Mouse (Mus musculus) urinary bladder, adult 18-20 months (tissue): ENCODE measurements at regions not wholly inside any gene's neighbourhood (a gene's known extent, or its start where the extent isn't known, plus 50 kb on each side); places are given as distances from the start of the nearest gene placed in this dataset.

ENCODE experiments used
- DNase-seq, 2 experiments: peaks; one replicate each; pipeline ENCODE4 v3.0.0; 2022; ENCODE audit warnings: low spot score in 2 of 2, mixed read lengths in 2 of 2

GRCm38 (mm10) chr2:45356558-45357170, 239.5 kb upstream of the Zeb2 start:
- DNase-seq, result no peak

DNA sequence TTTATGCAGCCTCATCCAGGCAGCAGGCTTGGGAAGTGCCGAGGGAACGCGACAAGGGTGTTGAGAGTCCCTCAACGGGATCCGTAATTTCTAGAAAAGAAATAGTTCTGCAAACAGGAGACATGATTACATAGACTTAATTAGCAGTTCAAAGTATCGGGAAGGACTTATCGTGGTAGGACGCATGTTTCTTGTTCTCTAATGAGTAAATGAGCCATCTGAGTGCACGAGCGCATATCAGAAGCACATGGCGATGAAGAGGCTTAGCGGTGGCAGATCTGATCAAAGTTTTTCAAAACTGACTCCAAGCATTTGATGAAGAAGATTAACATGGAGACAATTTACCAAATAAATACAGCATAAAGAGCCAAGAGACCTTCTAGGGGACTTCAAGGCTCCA, 238.8 kb upstream of the Zeb2 start:
- DNase-seq, result no peak

- no peak for DNase-seq
These were observed 234.4 kb upstream of the Zeb2 start for GRCm38 (mm10) chr2:45351529-45352133.

DNA sequence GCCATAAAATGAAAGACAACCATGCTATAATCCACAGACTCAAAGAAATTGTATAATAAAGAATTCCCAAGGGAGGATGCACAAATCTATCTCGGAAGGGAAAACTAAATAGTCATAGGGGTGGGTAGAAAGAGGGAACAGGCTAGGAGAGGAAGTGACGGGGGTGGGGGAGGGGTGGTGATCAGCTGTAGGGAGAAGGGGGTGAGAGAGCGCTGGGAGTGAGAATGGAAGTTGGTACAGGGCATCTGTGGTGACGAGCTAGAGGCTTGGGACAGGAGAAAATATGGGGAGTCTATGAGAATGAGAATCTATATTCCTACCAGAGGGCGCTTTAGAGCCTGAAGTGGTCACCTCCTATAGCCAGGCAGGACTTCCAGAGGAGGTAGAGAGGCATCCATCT, 229.2 kb upstream of the Zeb2 start:
- DNase-seq, result no peak

- no peak for DNase-seq
These were observed 222.7 kb upstream of the Zeb2 start for GRCm38 (mm10) chr2:45339866-45340265.

DNA sequence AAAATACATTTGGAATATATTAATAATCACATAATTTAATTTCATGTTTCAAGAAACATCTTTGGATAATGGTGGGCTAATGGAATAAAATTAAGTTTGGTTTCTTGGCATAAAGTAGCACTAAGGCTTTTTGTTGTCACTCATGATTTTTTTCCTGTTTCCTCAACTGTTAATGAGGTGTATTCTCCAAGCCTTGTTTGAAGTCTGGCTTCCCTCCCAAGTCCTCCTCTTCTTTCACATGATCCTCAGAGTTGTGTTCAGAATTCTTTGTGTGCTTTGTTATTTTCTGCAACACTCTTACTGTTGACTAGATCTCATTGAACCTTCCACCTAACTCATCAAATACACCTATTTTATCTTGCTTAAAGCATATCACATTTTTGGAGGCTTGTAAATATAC, 221.6 kb upstream of the Zeb2 start:
- no peak for DNase-seq

- DNase-seq, result no peak
These were observed 199.9 kb upstream of the Zeb2 start for GRCm38 (mm10) chr2:45316945-45317565.

DNA sequence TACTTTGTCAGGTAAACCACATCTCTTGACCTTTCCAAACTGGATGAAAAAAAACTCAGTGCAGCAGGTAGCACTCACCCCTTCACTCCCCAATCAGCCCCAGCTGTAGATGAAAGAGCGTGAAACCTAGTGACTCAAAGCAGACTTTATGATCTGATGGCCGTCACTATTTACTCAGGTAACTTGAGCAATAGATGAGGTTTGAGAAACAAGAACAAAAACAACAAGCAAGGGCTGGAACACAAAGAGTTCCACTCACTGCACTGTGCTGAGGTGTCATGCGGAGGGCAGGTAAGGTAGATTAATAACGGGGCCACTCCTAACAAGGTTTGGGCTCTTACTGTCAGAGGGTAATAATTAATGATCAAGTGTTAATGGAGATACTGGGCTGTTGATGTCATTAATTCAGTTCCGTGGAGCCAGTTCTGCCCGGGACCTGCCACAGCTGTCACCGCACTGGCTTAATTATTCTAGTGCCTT, 170.4 kb upstream of the Zeb2 start:
- no peak for DNase-seq

DNA sequence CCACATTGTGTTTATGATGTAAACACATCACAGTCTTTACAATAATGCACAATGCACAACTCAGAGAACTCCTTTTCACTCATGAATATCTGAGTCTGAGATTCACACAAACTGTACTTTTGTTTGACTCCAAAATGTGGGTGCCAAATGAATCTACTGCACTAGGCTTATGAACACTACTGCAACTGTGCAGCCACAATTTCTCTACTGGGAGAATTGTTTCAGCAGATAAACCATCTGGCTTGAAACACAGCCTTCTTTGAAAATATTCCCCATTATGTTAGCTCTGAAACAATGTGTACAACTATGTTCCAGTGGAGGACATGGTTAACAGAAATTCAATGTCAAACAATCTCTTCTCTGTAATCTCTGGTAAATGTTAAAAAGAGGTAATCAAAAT, 166.6 kb upstream of the Zeb2 start:
- no peak for DNase-seq

- no peak for DNase-seq
These were observed 162.3 kb upstream of the Zeb2 start for GRCm38 (mm10) chr2:45279490-45279889.

GRCm38 (mm10) chr2:45277602-45278001, 160.4 kb upstream of the Zeb2 start:
- no peak for DNase-seq

DNA sequence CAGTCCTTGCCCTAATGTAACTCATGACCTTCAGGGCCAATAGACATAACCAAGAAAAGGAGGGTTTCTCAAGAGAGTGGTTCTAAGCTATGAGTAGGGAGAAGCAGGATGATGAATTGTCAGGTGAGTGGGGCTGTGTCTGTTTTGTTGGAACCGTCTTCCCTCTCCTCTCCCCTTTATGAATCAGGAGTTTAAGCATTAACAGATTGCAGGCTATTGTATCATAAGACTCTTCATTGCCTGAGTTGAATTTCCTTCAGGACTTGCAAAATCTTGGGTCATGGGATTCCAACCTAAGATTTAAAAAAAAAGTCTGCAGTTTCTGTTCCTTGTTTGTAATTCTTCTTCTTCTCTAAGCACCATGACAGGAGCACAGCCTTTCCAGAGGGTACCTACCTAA, 159.5 kb upstream of the Zeb2 start:
- DNase-seq, result no peak

GRCm38 (mm10) chr2:45270035-45270434, 152.8 kb upstream of the Zeb2 start:
- DNase-seq, result no peak

GRCm38 (mm10) chr2:45265819-45266218, 148.6 kb upstream of the Zeb2 start:
- DNase-seq, result no peak

- no peak for DNase-seq
These were observed 144.8 kb upstream of the Zeb2 start for GRCm38 (mm10) chr2:45261949-45262348.

DNA sequence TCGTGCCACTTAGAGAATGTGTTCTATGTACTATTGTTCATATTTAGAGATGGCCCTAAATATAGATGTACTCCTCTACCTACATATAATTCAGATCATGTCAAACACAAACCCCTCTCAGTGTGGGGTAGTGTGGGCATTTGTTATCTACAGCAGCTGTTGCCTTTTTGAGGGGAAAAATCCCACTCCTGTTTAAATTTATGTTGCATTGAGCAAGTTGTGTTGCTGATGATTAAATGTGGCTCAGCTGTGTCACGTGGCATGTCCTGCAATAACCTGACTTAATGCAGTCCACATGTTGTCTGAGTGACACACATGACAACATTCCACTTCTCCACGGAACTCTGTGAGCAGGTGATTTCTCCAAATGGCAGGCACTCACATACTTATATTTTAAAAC, 141.7 kb upstream of the Zeb2 start:
- DNase-seq, result no peak

DNA sequence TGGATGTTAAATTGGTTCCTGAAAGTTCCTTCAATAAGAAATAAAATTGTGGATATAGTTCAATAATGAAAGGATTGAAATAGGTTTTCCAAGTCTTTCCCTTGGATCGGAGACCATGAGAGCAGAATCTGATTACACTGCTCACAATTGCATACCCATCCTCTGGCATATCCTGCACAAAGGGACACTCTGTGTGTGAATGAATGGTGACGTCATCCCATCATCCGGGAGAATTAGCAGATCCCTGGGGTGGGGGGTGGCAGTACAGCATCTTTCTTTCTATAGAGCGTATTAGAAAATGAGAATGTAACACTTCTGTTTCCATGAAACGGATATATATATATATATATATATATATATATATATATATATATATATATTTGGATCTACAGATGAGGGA, 139.2 kb upstream of the Zeb2 start:
- no peak for DNase-seq

DNA sequence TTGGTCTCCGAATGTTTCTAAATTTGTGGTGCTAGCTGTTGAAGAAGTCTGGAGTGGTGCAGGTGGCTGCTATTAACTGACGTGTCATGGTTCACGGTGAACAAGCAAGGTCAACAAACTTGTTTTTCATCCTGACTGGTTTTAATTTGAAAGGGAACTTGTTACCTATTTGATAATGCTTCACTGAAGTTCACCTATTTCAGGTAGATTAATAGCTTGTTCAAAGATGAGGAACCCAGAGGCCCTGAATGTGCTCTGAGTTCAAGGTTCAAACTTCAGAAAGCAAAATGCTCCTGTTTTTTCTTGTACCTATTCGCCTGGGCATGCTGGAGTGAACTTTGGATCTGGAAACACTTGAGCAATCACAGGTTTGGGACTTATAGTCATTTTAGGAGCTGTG, 136.7 kb upstream of the Zeb2 start:
- no peak for DNase-seq

DNA sequence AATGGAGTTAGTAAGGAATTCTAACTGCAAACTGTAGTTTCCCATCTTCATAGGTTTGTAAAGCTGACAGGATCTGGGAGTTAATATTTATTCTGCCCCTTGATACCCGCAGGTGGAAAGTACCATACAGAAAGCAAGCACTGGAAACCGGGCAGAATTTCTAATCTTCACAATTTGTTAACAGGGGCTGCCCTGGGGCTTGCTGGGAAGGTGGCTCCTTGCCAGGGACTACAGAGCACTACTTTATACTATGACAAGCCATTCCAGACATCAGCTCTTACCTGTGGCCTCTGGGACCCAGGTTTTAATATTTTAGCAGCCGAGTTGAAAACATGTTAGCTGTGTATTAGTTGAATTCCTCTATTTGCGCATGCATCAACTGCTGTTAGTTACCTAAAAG, 135.1 kb upstream of the Zeb2 start:
- no peak for DNase-seq

DNA sequence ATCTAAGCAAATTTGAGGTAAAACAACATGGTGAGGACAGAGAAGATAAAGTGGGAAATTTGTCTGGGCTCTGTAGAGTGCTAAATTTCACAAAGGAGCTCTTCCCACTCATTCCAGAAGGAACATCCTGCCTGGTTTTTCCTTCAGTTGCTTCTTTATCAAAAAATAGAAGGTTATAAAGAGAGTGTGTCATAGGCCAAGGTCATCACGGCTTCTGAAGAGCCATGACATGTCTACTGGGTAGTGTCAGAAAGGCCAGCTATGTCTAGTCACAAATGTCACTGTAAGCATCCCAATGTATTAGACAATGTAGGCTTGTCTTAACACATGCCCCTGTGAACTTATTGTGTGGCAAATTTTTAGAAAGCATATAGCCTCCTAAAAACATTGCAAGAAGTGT, 132.5 kb upstream of the Zeb2 start:
- DNase-seq, result no peak

DNA sequence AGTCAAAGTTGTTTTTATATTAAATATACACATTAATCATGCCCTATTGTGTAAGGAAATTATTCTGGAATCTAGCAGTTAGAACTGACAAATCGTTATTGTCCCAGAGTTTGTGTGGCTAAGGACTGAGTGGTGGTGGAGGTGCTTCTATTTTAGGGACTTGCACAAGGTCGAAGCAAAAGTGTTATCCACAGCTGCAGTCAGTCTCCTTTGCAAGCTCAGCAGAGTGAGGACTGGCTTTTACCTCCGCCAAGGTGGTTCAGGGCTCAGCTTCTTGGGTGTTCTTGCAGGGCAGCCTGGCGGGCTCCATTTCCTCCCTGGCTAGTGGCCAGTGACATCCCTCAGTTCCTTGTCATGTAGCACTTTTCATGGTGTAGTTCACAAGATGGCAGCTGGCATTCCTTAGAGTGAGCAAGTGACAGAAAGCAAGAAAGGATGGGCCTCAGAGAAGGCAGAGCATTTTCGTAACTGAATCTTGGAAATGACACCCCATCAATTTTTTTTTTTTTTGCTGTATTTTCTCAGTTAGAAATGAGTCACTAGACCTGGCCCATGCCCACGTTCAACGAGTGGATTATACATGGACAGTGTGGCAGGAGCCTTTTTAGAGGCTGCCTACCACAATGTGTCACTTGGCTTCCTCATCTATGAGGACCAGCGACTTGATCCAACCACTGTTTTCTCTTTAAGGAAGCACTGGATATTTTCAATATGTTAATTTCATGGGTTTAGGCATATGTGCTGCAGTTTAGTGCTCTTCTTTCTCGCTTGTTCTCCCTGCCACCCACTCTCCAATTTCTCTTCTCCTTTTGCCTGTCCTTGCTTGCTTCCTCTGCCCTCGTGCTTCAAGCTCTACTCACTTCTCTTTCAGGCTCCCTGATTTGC, 129.1 kb upstream of the Zeb2 start:
- no peak for DNase-seq

DNA sequence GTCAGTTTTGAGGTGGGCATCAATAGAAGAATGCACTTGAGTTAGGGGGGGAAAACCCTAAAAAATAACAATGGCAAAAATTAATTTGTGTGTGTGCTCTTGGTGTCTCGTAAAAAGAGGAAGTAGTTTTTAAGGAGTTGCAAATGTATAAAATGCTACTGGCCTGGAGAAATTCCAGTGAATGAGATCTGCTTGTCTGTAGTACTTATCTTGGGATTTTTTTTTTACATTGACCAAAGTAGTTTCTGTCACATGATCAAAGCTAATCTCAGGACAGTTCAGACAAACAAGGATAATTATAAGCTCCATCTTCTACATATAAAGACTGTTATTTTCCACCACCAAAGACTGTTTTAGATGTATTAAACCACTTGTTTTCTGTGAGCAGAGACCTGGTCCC, 128.3 kb upstream of the Zeb2 start:
- DNase-seq, result no peak
